Mouse (Mus musculus) forebrain, embryonic 16.5 days (tissue): ENCODE measurements around the gene Gca. TPM values are rescaled to one million over a fixed set of nuclear protein-coding genes. Genes with fewer than 3 reads are reported as not detected.

ENCODE experiments used
- polyA plus RNA-seq: library from polyadenylated mRNA; unstranded; fragments of >200 nt; fragmentation: Nextera tagmentation; extraction: Ambion mirVana; gene quantifications from 2 replicates; pipeline ENCODE4 v1.2.1, GENCODE M21; 2015

Gene Gca
- polyA plus RNA-seq, 1 experiment from 2014 or later: 8.8 TPM

Other genes with a start within 250 kb of the Gca start
- gene Gcg, start 180.6 kb upstream of the Gca start, polyA plus RNA-seq: 2.7 and 2.8 TPM in 2 replicates
- 1.3 and 1.8 TPM in 2 replicates for gene Fap, start 90.2 kb upstream of the Gca start, polyA plus RNA-seq
- 1.2 and 1.4 TPM in 2 replicates for gene Ifih1, start 18.0 kb upstream of the Gca start, polyA plus RNA-seq